Mouse (Mus musculus) kidney, embryonic 15.5 days (tissue): ENCODE measurements at regions not wholly inside any gene's neighbourhood (a gene's known extent, or its start where the extent isn't known, plus 50 kb on each side); places are given as distances from the start of the nearest gene placed in this dataset.
A peak's percentile ranks its signal among the peaks of the same experiment; 100 is the strongest.
"Not testable (repeated sequence)": the region's sequence is repeated elsewhere in the genome, so short reads cannot be mapped to it uniquely, and the experiment has no call there.

Source experiments
- ATAC-seq: fragments of 200-750 bp; cut with Nextera tagmentation; replicated peaks from 2 replicates; pipeline ENCODE4 v1.8.0; 2017; ENCODE audit warnings: moderate TSS enrichment; ENCODE audit not compliant: low FRiP score
- H3K27ac ChIP-seq: fragments of 300-500 bp; sonication (generic); 2 replicates; pipeline ENCODE4 v1.5.1; 2015; ENCODE audit warnings: mild to moderate bottlenecking, inconsistent platforms
- H3K27me3 ChIP-seq: fragments of 300-500 bp; sonication (generic); 2 replicates; pipeline ENCODE4 v1.6.1; 2015; ENCODE audit warnings: inconsistent platforms
- H3K36me3 ChIP-seq: fragments of 300-500 bp; sonication (generic); 2 replicates; pipeline ENCODE4 v1.6.1; 2015; ENCODE audit warnings: inconsistent platforms
- H3K4me1 ChIP-seq: fragments of 300-500 bp; sonication (generic); 2 replicates; pipeline ENCODE4 v1.6.1; 2015; ENCODE audit warnings: inconsistent platforms
- H3K4me2 ChIP-seq: fragments of 300-500 bp; sonication (generic); 2 replicates; pipeline ENCODE4 v1.6.1; 2015; ENCODE audit warnings: moderate library complexity, mild to moderate bottlenecking, inconsistent platforms
- H3K4me3 ChIP-seq: fragments of 300-500 bp; sonication (generic); replicated peaks from 2 replicates; pipeline ENCODE4 v1.5.1; 2015; ENCODE audit warnings: mild to moderate bottlenecking, inconsistent platforms
- H3K9ac ChIP-seq: fragments of 300-500 bp; sonication (generic); 2 replicates; pipeline ENCODE4 v1.6.1; 2015; ENCODE audit warnings: mild to moderate bottlenecking, inconsistent platforms
- H3K9me3 ChIP-seq: fragments of 300-500 bp; sonication (generic); replicated peaks from 2 replicates; pipeline ENCODE4 v1.6.1; 2016; ENCODE audit warnings: inconsistent platforms
- WGBS: fragments of 180-500 bp; shearing (Covaris S2); methylation state at CpG from one replicate; pipeline ENCODE4 v1.1.7; 2015; ENCODE audit warnings: mixed read lengths; 5-methylcytosine and 5-hydroxymethylcytosine counted together

- H3K9me3 ChIP-seq, ATAC-seq: not testable (repeated sequence)
These were observed 552.2 kb downstream of the Zfp704 start for GRCm38 (mm10) chr3:9057703-9058102.

GRCm38 (mm10) chr3:9056846-9057245 lies 553.0 kb downstream of the Zfp704 start:
- ATAC-seq = no peak
- Histone ChIP-seq H3K36me3 (no peaks in the 10 kb centered on the region), H3K9ac (no peak overlapping the region), H3K27me3 (no peaks in the 10 kb centered on the region), H3K27ac (no peak overlapping the region), H3K4me2 (no peak overlapping the region), H3K4me1 (peaks cover 7% of the 10 kb centered on the region; the same call in 1 of the 2 replicates), H3K9me3 (no peaks in the 10 kb centered on the region), H3K4me3 (no peak overlapping the region)
- 81% methylated on average over 6 of the region's 6 CpGs for WGBS

More at GRCm38 (mm10) chr3:9057703-9058102, 552.2 kb downstream of the Zfp704 start:
- not testable (repeated sequence) for H3K27me3 ChIP-seq, H3K27ac ChIP-seq, H3K36me3 ChIP-seq, H3K9ac ChIP-seq, H3K4me3 ChIP-seq, H3K4me2 ChIP-seq, H3K4me1 ChIP-seq
- WGBS = 89% methylated on average over 3 of the region's 3 CpGs

DNA sequence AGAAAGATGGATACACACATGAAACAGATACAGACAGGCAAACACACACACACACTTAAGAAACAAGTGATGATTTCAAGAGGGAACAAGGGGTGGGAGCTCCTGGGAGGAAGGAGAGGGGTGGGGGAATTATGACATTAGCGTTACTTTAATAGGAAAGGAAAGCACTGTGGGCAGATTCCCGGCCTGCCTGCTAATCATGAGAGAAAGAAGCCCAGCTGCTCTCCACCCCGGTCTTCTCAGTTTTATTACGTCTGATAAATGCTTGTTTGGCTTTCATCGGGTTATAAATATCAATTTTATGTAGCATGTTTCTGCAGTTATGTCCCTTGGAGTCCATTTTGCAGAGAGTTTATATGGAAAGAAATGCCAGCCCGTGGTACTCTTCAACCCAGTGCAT lies 554.1 kb downstream of the Zfp704 start:
- Histone ChIP-seq H3K27me3 (no peaks in the 10 kb centered on the region), H3K4me3 (no peak overlapping the region), H3K4me2 (no peak overlapping the region), H3K27ac (peak overlapping the region; percentile 37; the same call in 1 of the 2 replicates), H3K9me3 (no peaks in the 10 kb centered on the region), H3K9ac (no peak overlapping the region), H3K36me3 (no peaks in the 10 kb centered on the region), H3K4me1 (peaks cover 7% of the 10 kb centered on the region; the same call in 1 of the 2 replicates)
- WGBS = 54% methylated on average over 6 of the region's 6 CpGs
- peak; percentile 49; the same call in 1 of the 2 replicates for ATAC-seq
